Mouse (Mus musculus): ENCODE data around the gene Lekr1. TPM values are rescaled to one million over a fixed set of nuclear protein-coding genes. Genes with fewer than 3 reads are reported as not detected.
A peak's percentile ranks its signal among the peaks of the same experiment; 100 is the strongest.

Lekr1 gene
- polyA plus RNA-seq, 1 experiment: 4.5 TPM

DNA sequence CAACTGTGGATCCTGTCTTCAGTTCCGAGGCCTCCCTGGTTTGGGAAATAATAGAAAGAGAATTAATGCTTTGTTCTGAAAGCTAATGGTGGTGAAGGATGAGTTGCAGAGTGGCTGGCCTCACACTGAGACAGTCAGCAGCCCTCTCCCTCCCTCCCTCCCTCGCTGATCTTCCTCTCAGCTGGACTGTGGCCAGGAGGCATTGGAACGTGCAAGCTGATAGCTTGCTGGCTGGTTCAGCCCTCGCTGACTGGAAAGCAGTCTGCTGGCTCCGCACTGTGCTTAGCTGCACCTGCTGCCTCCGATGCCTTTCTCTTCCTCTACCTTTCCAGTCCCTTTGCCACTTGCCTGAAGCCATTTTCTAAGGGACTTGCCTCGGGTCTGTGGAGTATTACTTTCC lies 163.2 kb downstream of the Lekr1 start:
- H3K27ac ChIP-seq (ENCODE audit: insufficient read depth, low read length): no peak overlapping the region
- TF ChIP-seq POLR2A (IDR thresholded peaks at IDR 0.05; ENCODE audit: borderline replicate concordance, insufficient read depth, low read length): no peak
- TF ChIP-seq CTCF (IDR thresholded peaks at IDR 0.05; ENCODE audit: borderline replicate concordance, insufficient read depth, low read depth, low read length): no peak
- peaks cover 11% of the 10 kb centered on the region for H3K4me1 ChIP-seq (ENCODE audit: control insufficient read depth, insufficient read depth, low read length)
- H3K4me3 ChIP-seq (replicated peaks; ENCODE audit: insufficient read depth, low read depth, low read length): no peak overlapping the region
- 6% methylated on average over 7 of the region's 7 CpGs for WGBS
- peak; percentile 72 to 83 for DNase-seq
- H3K27me3 ChIP-seq (ENCODE audit: control insufficient read depth, insufficient read depth, low read length): no peaks in the 10 kb centered on the region

DNA sequence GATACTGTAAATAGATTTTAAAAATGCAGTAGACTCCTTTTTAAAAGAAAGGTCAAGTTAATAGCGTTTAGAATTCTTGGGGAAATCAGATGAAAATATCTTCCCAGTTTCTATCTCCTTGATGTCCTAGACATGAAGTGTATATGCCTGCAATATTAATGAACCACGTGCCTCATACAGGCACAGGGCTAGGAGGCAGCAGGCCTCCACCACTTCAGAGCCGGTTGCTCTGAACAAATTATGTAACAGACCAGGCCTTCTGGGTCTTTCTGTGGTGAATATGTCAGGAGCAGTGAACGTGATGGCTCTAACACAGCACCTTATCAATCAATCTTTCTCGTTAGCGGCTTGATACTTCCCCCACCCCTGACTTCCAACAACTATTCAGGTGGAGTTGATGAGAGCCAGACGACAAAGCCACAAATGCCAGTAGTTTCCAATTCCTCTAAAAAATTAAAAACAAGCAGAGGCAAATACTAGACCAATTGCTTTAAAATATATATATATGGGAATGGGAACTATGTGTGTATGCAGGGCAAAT lies 164.0 kb downstream of the Lekr1 start:
- Histone ChIP-seq H3K4me3 (replicated peaks; ENCODE audit: insufficient read depth, low read depth, low read length) (no peak overlapping the region), H3K4me1 (ENCODE audit: control insufficient read depth, insufficient read depth, low read length) (peaks cover 11% of the 10 kb centered on the region), H3K27ac (ENCODE audit: insufficient read depth, low read length) (no peak overlapping the region), H3K27me3 (ENCODE audit: control insufficient read depth, insufficient read depth, low read length) (no peaks in the 10 kb centered on the region)
- no peak for TF ChIP-seq POLR2A (IDR thresholded peaks at IDR 0.05; ENCODE audit: borderline replicate concordance, insufficient read depth, low read length)
- TF ChIP-seq CTCF (IDR thresholded peaks at IDR 0.05; ENCODE audit: borderline replicate concordance, insufficient read depth, low read depth, low read length): no peak
- WGBS: 72% methylated on average over 7 of the region's 7 CpGs
- no peak for DNase-seq

DNA sequence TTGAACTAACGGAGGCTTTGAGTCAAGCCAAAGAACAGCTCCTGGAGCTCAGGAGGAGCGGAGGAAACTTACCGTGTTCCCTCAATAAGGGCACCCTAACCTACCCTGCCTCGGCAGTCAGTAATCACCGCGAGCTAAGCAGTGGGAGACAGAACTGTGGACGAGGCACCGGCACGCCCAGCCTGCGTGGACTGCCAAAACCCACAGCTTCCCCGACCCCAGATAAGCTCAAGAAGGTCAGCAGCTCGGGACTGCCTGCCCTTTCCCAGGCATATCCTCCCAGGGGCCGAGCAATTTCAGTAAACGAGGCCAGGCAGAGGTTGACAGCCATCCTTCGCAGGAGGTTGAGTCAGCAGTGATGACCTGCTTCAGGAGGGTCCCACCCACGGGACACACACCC lies 164.8 kb downstream of the Lekr1 start:
- Histone ChIP-seq H3K4me3 (replicated peaks; ENCODE audit: insufficient read depth, low read depth, low read length) (no peak overlapping the region), H3K4me1 (ENCODE audit: control insufficient read depth, insufficient read depth, low read length) (peaks cover 11% of the 10 kb centered on the region), H3K27me3 (ENCODE audit: control insufficient read depth, insufficient read depth, low read length) (no peaks in the 10 kb centered on the region), H3K27ac (ENCODE audit: insufficient read depth, low read length) (no peak overlapping the region)
- DNase-seq: no peak
- TF ChIP-seq POLR2A (IDR thresholded peaks at IDR 0.05; ENCODE audit: borderline replicate concordance, insufficient read depth, low read length) (no peak), CTCF (IDR thresholded peaks at IDR 0.05; ENCODE audit: borderline replicate concordance, insufficient read depth, low read depth, low read length) (no peak)
- 64% methylated on average over 16 of the region's 16 CpGs for WGBS

- Histone ChIP-seq H3K27me3 (ENCODE audit: control insufficient read depth, insufficient read depth, low read length) (no peaks in the 10 kb centered on the region), H3K4me3 (replicated peaks; ENCODE audit: insufficient read depth, low read depth, low read length) (no peak overlapping the region), H3K4me1 (ENCODE audit: control insufficient read depth, insufficient read depth, low read length) (peaks cover 11% of the 10 kb centered on the region), H3K27ac (ENCODE audit: insufficient read depth, low read length) (no peak overlapping the region)
- DNase-seq: no peak
- TF ChIP-seq CTCF (IDR thresholded peaks at IDR 0.05; ENCODE audit: borderline replicate concordance, insufficient read depth, low read depth, low read length) (no peak), POLR2A (IDR thresholded peaks at IDR 0.05; ENCODE audit: borderline replicate concordance, insufficient read depth, low read length) (no peak)
- WGBS: 92% methylated on average over 7 of the region's 7 CpGs
Measured at GRCm38 (mm10) chr3:65832398-65832797, 166.4 kb downstream of the Lekr1 start.

DNA sequence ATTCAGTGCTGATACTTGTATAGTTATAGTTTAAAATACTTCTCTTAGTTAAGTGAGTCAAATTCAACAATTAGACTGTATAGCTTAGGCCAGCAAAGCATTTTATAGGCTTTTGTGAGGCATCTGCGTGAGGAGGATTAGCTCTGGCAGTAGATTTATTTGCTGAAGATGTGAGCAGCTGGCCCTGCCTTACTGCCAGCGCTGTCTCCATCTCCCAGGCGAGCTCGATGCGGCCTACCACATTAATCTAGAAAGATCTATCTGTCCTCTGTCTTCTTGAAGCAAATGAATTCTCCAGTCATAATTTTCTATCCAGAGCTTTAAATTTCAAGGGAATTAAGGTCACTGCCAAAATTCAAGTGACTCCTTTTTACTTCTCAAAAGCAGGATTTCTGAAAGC lies 170.4 kb downstream of the Lekr1 start:
- DNase-seq: no peak
- no peak overlapping the region for H3K27ac ChIP-seq (ENCODE audit: insufficient read depth, low read length)
- 61% methylated on average over 5 of the region's 5 CpGs for WGBS
- no peaks in the 10 kb centered on the region for H3K27me3 ChIP-seq (ENCODE audit: control insufficient read depth, insufficient read depth, low read length)
- H3K4me3 ChIP-seq (replicated peaks; ENCODE audit: insufficient read depth, low read depth, low read length): no peak overlapping the region
- TF ChIP-seq CTCF (IDR thresholded peaks at IDR 0.05; ENCODE audit: borderline replicate concordance, insufficient read depth, low read depth, low read length): no peak
- no peak for TF ChIP-seq POLR2A (IDR thresholded peaks at IDR 0.05; ENCODE audit: borderline replicate concordance, insufficient read depth, low read length)
- H3K4me1 ChIP-seq (ENCODE audit: control insufficient read depth, insufficient read depth, low read length): no peaks in the 10 kb centered on the region

DNA sequence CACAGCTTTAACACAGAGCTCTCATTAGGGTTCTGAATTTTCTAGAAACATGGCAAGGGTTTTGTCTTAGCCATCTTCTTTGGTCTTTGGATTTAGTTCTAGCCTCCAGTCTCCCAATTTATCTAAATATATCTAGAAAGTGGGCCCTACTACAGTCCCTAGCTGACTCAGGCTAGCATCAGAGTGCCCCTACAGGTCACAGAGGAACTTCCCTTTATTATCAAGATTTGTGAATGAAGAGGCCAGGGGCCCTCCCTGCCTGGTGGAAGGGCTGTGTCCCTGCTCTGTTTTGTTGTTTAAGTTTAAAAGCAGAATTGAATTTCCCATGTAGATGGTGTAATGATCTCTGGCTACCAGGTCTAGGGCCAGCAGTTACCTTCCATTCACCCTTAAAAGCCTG lies 173.6 kb downstream of the Lekr1 start:
- no peak overlapping the region for H3K27ac ChIP-seq (ENCODE audit: insufficient read depth, low read length)
- DNase-seq: no peak
- no peaks in the 10 kb centered on the region for H3K27me3 ChIP-seq (ENCODE audit: control insufficient read depth, insufficient read depth, low read length)
- H3K4me1 ChIP-seq (ENCODE audit: control insufficient read depth, insufficient read depth, low read length): no peaks in the 10 kb centered on the region
- no peak for TF ChIP-seq CTCF (IDR thresholded peaks at IDR 0.05; ENCODE audit: borderline replicate concordance, insufficient read depth, low read depth, low read length)
- TF ChIP-seq POLR2A (IDR thresholded peaks at IDR 0.05; ENCODE audit: borderline replicate concordance, insufficient read depth, low read length): no peak
- no peak overlapping the region for H3K4me3 ChIP-seq (replicated peaks; ENCODE audit: insufficient read depth, low read depth, low read length)

- DNase-seq: no peak
- TF ChIP-seq CTCF (IDR thresholded peaks at IDR 0.05; ENCODE audit: borderline replicate concordance, insufficient read depth, low read depth, low read length) (no peak), POLR2A (IDR thresholded peaks at IDR 0.05; ENCODE audit: borderline replicate concordance, insufficient read depth, low read length) (no peak)
- WGBS: 81% methylated on average over 8 of the region's 8 CpGs
Measured at GRCm38 (mm10) chr3:65841175-65841574, 175.1 kb downstream of the Lekr1 start.

GRCm38 (mm10) chr3:65842515-65843184 lies 176.6 kb downstream of the Lekr1 start:
- no peak overlapping the region for H3K27ac ChIP-seq (ENCODE audit: insufficient read depth, low read length)
- no peak overlapping the region for H3K4me3 ChIP-seq (replicated peaks; ENCODE audit: insufficient read depth, low read depth, low read length)
- H3K4me1 ChIP-seq (ENCODE audit: control insufficient read depth, insufficient read depth, low read length): no peaks in the 10 kb centered on the region
- DNase-seq: no peak
- TF ChIP-seq POLR2A (IDR thresholded peaks at IDR 0.05; ENCODE audit: borderline replicate concordance, insufficient read depth, low read length) (no peak), CTCF (IDR thresholded peaks at IDR 0.05; ENCODE audit: borderline replicate concordance, insufficient read depth, low read depth, low read length) (no peak)
- no peaks in the 10 kb centered on the region for H3K27me3 ChIP-seq (ENCODE audit: control insufficient read depth, insufficient read depth, low read length)
- WGBS: 74% methylated on average over 5 of the region's 5 CpGs

More at GRCm38 (mm10) chr3:65841175-65841574, 175.1 kb downstream of the Lekr1 start:
- Histone ChIP-seq H3K27me3 (ENCODE audit: control insufficient read depth, insufficient read depth, low read length) (no peaks in the 10 kb centered on the region), H3K4me1 (ENCODE audit: control insufficient read depth, insufficient read depth, low read length) (no peaks in the 10 kb centered on the region), H3K4me3 (replicated peaks; ENCODE audit: insufficient read depth, low read depth, low read length) (no peak overlapping the region), H3K27ac (ENCODE audit: insufficient read depth, low read length) (no peak overlapping the region)

Measured in cerebellum, adult 2 months (tissue).